Mouse (Mus musculus) limb, embryonic 14.5 days (tissue): Measurements from ENCODE around the gene Plppr2. TPM values are rescaled to one million over a fixed set of nuclear protein-coding genes. Genes with fewer than 3 reads are reported as not detected.
A peak's percentile ranks its signal among the peaks of the same experiment; 100 is the strongest.

Experiments
- ATAC-seq: fragments of 200-750 bp; cut with Nextera tagmentation; 2 replicates; pipeline ENCODE4 v1.8.0; 2017; ENCODE audit warnings: low read depth, moderate number of reproducible peaks, moderate TSS enrichment; ENCODE audit not compliant: low FRiP score
- DNase-seq: peaks from one replicate; pipeline ENCODE4 v3.0.0-alpha.2; 2015; ENCODE audit warnings: low spot score
- H3K27ac ChIP-seq: fragments of 300-500 bp; sonication (generic); replicated peaks from 2 replicates; pipeline ENCODE4 v1.5.1; 2014; ENCODE audit warnings: low read depth, mild to moderate bottlenecking, low read length, moderate library complexity, mixed read lengths
- H3K27me3 ChIP-seq: fragments of 300-500 bp; sonication (generic); 2 replicates; pipeline ENCODE4 v1.6.1; 2014; ENCODE audit warnings: low read length, mixed read lengths; ENCODE audit not compliant: control insufficient read depth, insufficient read depth
- H3K36me3 ChIP-seq: fragments of 300-500 bp; sonication (generic); 2 replicates; pipeline ENCODE4 v1.6.1; 2014; ENCODE audit warnings: mild to moderate bottlenecking, low read length, moderate library complexity, mixed read lengths; ENCODE audit not compliant: control insufficient read depth, insufficient read depth
- H3K4me1 ChIP-seq: fragments of 300-500 bp; sonication (generic); 2 replicates; pipeline ENCODE4 v1.6.1; 2014; ENCODE audit warnings: antibody characterized with exemption, low read length, mixed read lengths; ENCODE audit not compliant: control insufficient read depth, insufficient read depth
- H3K4me2 ChIP-seq: fragments of 300-500 bp; sonication (generic); replicated peaks from 2 replicates; pipeline ENCODE4 v1.6.1; 2014; ENCODE audit warnings: low read depth, mild to moderate bottlenecking, low read length, moderate library complexity; ENCODE audit not compliant: severe bottlenecking
- H3K4me3 ChIP-seq: fragments of 300-500 bp; sonication (generic); replicated peaks from 2 replicates; pipeline ENCODE4 v1.5.1; 2014; ENCODE audit warnings: low read length
- H3K9ac ChIP-seq: fragments of 300-500 bp; sonication (generic); 2 replicates; pipeline ENCODE4 v1.6.1; 2014; ENCODE audit warnings: mild to moderate bottlenecking, low read depth, low read length, moderate library complexity; ENCODE audit not compliant: severe bottlenecking
- H3K9me3 ChIP-seq: fragments of 300-500 bp; sonication (generic); 2 replicates; pipeline ENCODE4 v1.6.1; 2016; ENCODE audit warnings: low read length; ENCODE audit not compliant: control insufficient read depth
- POLR2A ChIP-seq: fragments of 200-500 bp; IDR thresholded peaks from 2 replicates; pipeline ENCODE4 v1.8.0; 2012; ENCODE audit warnings: inconsistent platforms, mild to moderate bottlenecking, moderate library complexity, borderline replicate concordance; ENCODE audit not compliant: insufficient read depth, insufficient read length; ENCODE audit errors: extremely low read depth
- WGBS: fragments of 180-500 bp; shearing (Covaris S2); extraction: QIAGEN DNeasy Blood & Tissue Kit; methylation state at CpG from one replicate; pipeline ENCODE4 v1.1.7; 2014; 5-methylcytosine and 5-hydroxymethylcytosine counted together
- polyA plus RNA-seq, 2 experiments: library from polyadenylated mRNA; depleted of rRNA in 1 of 2; stranded (reverse) in 1 of 2; unstranded in 1 of 2; fragments of >200 nt; fragmentation: Nextera tagmentation in 1 of 2; extraction: Ambion mirVana in 1 of 2; gene quantifications; 2 replicates each; pipeline versions ENCODE4 v1.2.1 to v1.2.3; 2012 to 2014

Plppr2 gene
- polyA plus RNA-seq, 2 experiments, result 8.7 to 31.7 TPM

- WGBS, result 88% methylated on average over 4 of the region's 4 CpGs
- no peak for ATAC-seq
Observed at GRCm38 (mm10) chr9:21978398-21979128, 41.7 kb downstream of the Plppr2 start.

GRCm38 (mm10) chr9:21983911-21984310 lies 47.1 kb downstream of the Plppr2 start:
- Histone ChIP-seq H3K27me3 (peaks cover 26% of the 10 kb centered on the region), H3K36me3 (no peaks in the 10 kb centered on the region), H3K27ac (no peak overlapping the region), H3K4me1 (no peaks in the 10 kb centered on the region), H3K9me3 (no peaks in the 10 kb centered on the region), H3K4me3 (no peak overlapping the region), H3K4me2 (no peak overlapping the region), H3K9ac (no peak overlapping the region)
- WGBS, result 26% methylated on average over 3 of the region's 3 CpGs
- no peak for TF ChIP-seq POLR2A
- no peak for DNase-seq
- no peak for ATAC-seq

More at GRCm38 (mm10) chr9:21978398-21979128, 41.7 kb downstream of the Plppr2 start:
- no peak overlapping the region for H3K27ac ChIP-seq
- no peaks in the 10 kb centered on the region for H3K4me1 ChIP-seq
- no peak overlapping the region for H3K9ac ChIP-seq
- no peak for TF ChIP-seq POLR2A
- H3K4me2 ChIP-seq, result no peak overlapping the region
- no peak overlapping the region for H3K4me3 ChIP-seq
- H3K27me3 ChIP-seq, result no peaks in the 10 kb centered on the region
- H3K9me3 ChIP-seq, result no peaks in the 10 kb centered on the region
- no peaks in the 10 kb centered on the region for H3K36me3 ChIP-seq
- no peak for DNase-seq

- 7% methylated on average over 34 of the region's 36 CpGs for WGBS
Observed at GRCm38 (mm10) chr9:21987592-21988342, 50.9 kb downstream of the Plppr2 start.

GRCm38 (mm10) chr9:21988421-21989101 lies 51.7 kb downstream of the Plppr2 start:
- no peak for TF ChIP-seq POLR2A
- DNase-seq (no peak), ATAC-seq (no peak)
- Histone ChIP-seq H3K27me3 (peaks cover 61% of the 10 kb centered on the region), H3K4me3 (peak overlapping the region; percentile 38), H3K36me3 (no peaks in the 10 kb centered on the region), H3K27ac (no peak overlapping the region), H3K9me3 (no peaks in the 10 kb centered on the region), H3K4me2 (peak overlapping the region; percentile 66), H3K9ac (peak overlapping the region; percentile 45; the same call in 1 of the 2 replicates), H3K4me1 (peaks cover 9% of the 10 kb centered on the region)
- WGBS, result under 1% methylated on average over 32 of the region's 32 CpGs

More at GRCm38 (mm10) chr9:21987592-21988342, 50.9 kb downstream of the Plppr2 start:
- Histone ChIP-seq H3K4me3 (peak overlapping the region; percentile 38; the same call in 1 of the 2 replicates), H3K9ac (no peak overlapping the region), H3K4me1 (peaks cover 9% of the 10 kb centered on the region), H3K27me3 (peaks cover 61% of the 10 kb centered on the region), H3K27ac (no peak overlapping the region), H3K36me3 (no peaks in the 10 kb centered on the region), H3K4me2 (peak overlapping the region; percentile 66), H3K9me3 (no peaks in the 10 kb centered on the region)
- ATAC-seq (no peak), DNase-seq (no peak)
- TF ChIP-seq POLR2A, result no peak
